Mouse (Mus musculus): ENCODE results near the gene Ufl1. TPM values are rescaled to one million over a fixed set of nuclear protein-coding genes. Genes with fewer than 3 reads are reported as not detected.
"Not testable (repeated sequence)": the region's sequence is repeated elsewhere in the genome, so short reads cannot be mapped to it uniquely, and the experiment has no call there.

The Ufl1 gene
- polyA plus RNA-seq, 1 experiment from 2014 or later, result 38.1 TPM

DNA sequence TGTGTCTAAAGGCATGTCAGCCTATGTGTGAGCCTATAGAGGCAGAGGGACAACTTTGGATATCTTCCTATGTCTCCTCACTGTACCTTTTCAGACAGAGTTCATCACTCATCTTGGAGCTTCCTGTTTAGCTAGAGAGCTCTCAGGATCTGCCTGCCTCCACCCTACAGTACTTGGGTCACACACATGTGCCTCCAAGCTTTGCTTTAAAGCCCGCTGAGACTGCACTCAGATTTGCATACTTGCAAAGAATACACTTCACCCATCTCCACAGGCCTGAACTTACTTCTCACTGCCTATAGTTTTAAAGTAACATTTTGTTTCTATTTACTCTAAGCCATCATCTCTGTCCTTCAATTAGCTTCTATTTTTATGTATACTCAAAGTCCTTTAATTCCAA is 9.7 kb downstream of the Ufl1 start:
- no peaks in the 10 kb centered on the region for H3K4me1 ChIP-seq (ENCODE audit: insufficient read depth)
- no peak for TF ChIP-seq CTCF (IDR thresholded peaks at IDR 0.05; ENCODE audit: low read depth)
- no peak for ATAC-seq (ENCODE audit: insufficient read depth)
- H3K9ac ChIP-seq, result no peak overlapping the region
- no peaks in the 10 kb centered on the region for H3K9me3 ChIP-seq (ENCODE audit: low read depth, low read length)
- no peak overlapping the region for H3K4me3 ChIP-seq (ENCODE audit: low read depth, low read length)
- H3K36me3 ChIP-seq (ENCODE audit: insufficient read depth), result peaks cover 77% of the 10 kb centered on the region
- H3K27me3 ChIP-seq (ENCODE audit: insufficient read depth, low read length), result no peaks in the 10 kb centered on the region
- no peak for DNase-seq
- 81% methylated on average over 1 of the region's 1 CpGs for WGBS
- H3K27ac ChIP-seq (ENCODE audit: low read depth), result no peak overlapping the region
- H3K4me2 ChIP-seq, result no peak overlapping the region

- Histone ChIP-seq H3K27me3 (ENCODE audit: insufficient read depth, low read length) (no peaks in the 10 kb centered on the region), H3K36me3 (ENCODE audit: insufficient read depth) (peaks cover 70% of the 10 kb centered on the region), H3K9ac (no peak overlapping the region), H3K27ac (ENCODE audit: low read depth) (no peak overlapping the region), H3K9me3 (ENCODE audit: low read depth, low read length) (no peaks in the 10 kb centered on the region), H3K4me2 (no peak overlapping the region), H3K4me3 (ENCODE audit: low read depth, low read length) (no peak overlapping the region), H3K4me1 (ENCODE audit: insufficient read depth) (no peaks in the 10 kb centered on the region)
- 84% methylated on average over 3 of the region's 3 CpGs for WGBS
- ATAC-seq (ENCODE audit: insufficient read depth) (no peak), DNase-seq (no peak)
- TF ChIP-seq CTCF (IDR thresholded peaks at IDR 0.05; ENCODE audit: low read depth), result no peak
Measured at GRCm38 (mm10) chr4:25267144-25267543, 14.5 kb downstream of the Ufl1 start.

DNA sequence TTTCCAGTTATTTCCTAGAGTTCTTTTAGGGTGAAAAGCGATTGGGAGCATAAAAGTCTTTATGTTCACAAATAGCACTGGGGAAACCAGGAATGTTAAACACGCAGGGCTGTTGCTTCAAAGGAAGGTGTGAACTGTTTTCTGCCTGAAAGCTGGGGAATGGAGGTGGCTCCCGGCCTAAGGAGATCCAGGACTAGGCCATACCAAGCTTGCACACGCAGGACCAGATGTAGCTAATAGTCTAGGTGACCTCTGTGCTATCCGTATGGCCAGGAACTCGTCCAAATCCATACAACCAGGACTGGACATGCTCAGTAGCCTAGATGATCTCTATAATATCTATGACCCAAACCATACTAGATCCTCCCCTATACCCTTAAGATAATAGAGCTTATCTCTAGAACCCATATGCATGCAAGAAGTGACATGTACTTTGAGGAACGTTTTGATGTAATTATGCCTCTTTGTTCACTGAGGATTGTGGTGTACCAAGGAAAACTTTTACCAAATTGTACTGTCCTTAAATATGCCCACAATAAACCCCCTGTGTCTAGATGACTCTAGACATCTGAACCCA is 23.7 kb downstream of the Ufl1 start:
- no peak for ATAC-seq (ENCODE audit: insufficient read depth)
- no peak for DNase-seq
- WGBS, result 85% methylated on average over 7 of the region's 7 CpGs
- no peak overlapping the region for H3K4me3 ChIP-seq (ENCODE audit: low read depth, low read length)
- TF ChIP-seq CTCF (IDR thresholded peaks at IDR 0.05; ENCODE audit: low read depth), result no peak
- no peaks in the 10 kb centered on the region for H3K9me3 ChIP-seq (ENCODE audit: low read depth, low read length)
- H3K27ac ChIP-seq (ENCODE audit: low read depth), result no peak overlapping the region
- no peak overlapping the region for H3K9ac ChIP-seq
- H3K27me3 ChIP-seq (ENCODE audit: insufficient read depth, low read length), result no peaks in the 10 kb centered on the region
- peaks cover 49% of the 10 kb centered on the region for H3K36me3 ChIP-seq (ENCODE audit: insufficient read depth)
- H3K4me1 ChIP-seq (ENCODE audit: insufficient read depth), result no peaks in the 10 kb centered on the region
- H3K4me2 ChIP-seq, result no peak overlapping the region

DNA sequence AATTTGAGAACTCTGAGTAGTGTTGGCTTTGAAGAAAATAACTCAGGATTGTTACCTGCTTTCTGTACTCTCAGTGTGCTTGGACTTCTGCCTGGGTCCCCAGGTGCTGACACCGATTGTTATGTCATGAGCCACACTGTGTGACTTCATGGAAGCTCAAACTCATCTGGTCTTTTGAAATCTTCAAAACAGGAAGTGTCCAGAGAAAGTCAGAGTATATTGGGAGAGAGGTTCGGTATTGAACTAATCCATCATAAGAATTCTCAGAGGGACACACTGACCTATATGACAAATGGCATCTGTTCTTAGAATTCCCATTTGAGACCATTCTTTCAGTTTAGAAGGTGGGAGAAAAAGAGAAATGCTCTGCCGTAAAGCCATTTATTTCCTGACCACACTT is 38.8 kb downstream of the Ufl1 start, which contains the start of gene Fhl5:
Gene Fhl5, minus strand, starts transcription at position 101 of the 400 bp plus-strand sequence.
- 81% methylated on average over 3 of the region's 3 CpGs for WGBS
- H3K4me1 ChIP-seq (ENCODE audit: insufficient read depth), result no peaks in the 10 kb centered on the region
- H3K27ac ChIP-seq (ENCODE audit: low read depth), result no peak within 1 kb of the TSS
- no peak within 1 kb of the TSS for H3K4me2 ChIP-seq
- H3K4me3 ChIP-seq (ENCODE audit: low read depth, low read length), result no peak within 1 kb of the TSS
- no peaks in the 10 kb centered on the region for H3K9me3 ChIP-seq (ENCODE audit: low read depth, low read length)
- no peak for DNase-seq
- H3K36me3 ChIP-seq (ENCODE audit: insufficient read depth), result no peaks in the 10 kb centered on the region
- no peak within 1 kb of the TSS for H3K9ac ChIP-seq
- H3K27me3 ChIP-seq (ENCODE audit: insufficient read depth, low read length), result no peaks in the 10 kb centered on the region
- no peak for ATAC-seq (ENCODE audit: insufficient read depth)
- TF ChIP-seq CTCF (IDR thresholded peaks at IDR 0.05; ENCODE audit: low read depth), result no peak

- not testable (repeated sequence) for H3K4me1 ChIP-seq (ENCODE audit: insufficient read depth); ATAC-seq (ENCODE audit: insufficient read depth); H3K4me3 ChIP-seq (ENCODE audit: low read depth, low read length); DNase-seq; H3K36me3 ChIP-seq (ENCODE audit: insufficient read depth); H3K4me2 ChIP-seq; H3K27me3 ChIP-seq (ENCODE audit: insufficient read depth, low read length); H3K9ac ChIP-seq; H3K27ac ChIP-seq (ENCODE audit: low read depth); H3K9me3 ChIP-seq (ENCODE audit: low read depth, low read length)
- WGBS, result 83% methylated on average over 1 of the region's 1 CpGs
Measured at GRCm38 (mm10) chr4:25235663-25236062, 46.0 kb downstream of the Ufl1 start.

DNA sequence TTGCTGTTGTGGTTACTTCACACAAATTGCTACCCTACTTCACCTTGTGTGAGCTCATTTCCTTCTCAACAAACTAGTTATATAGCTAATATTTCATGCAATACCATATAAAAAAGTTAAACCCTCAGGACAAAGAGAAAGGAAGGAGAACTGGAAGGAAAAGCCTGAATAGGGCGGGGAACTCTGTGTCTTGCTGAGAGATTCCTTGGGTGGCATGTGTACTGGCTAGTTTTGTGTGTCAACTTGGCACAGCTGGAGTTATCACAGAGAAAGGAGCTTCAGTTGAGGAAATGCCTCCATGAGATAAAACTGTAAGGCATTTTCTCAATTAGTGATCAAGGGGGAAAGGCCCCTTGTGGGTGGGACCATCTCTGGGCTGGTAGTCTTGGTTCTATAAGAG is 47.9 kb downstream of the Ufl1 start:
- H3K36me3 ChIP-seq (ENCODE audit: insufficient read depth); H3K27me3 ChIP-seq (ENCODE audit: insufficient read depth, low read length); H3K4me2 ChIP-seq; H3K9me3 ChIP-seq (ENCODE audit: low read depth, low read length); H3K4me3 ChIP-seq (ENCODE audit: low read depth, low read length); ATAC-seq (ENCODE audit: insufficient read depth); H3K27ac ChIP-seq (ENCODE audit: low read depth); H3K9ac ChIP-seq; DNase-seq; H3K4me1 ChIP-seq (ENCODE audit: insufficient read depth): not testable (repeated sequence)
- 74% methylated on average over 1 of the region's 1 CpGs for whole genome bisulfite sequencing

GRCm38 (mm10) chr4:25232546-25232945 is 49.1 kb downstream of the Ufl1 start:
- Histone ChIP-seq H3K27ac (ENCODE audit: low read depth) (no peak overlapping the region), H3K36me3 (ENCODE audit: insufficient read depth) (no peaks in the 10 kb centered on the region), H3K27me3 (ENCODE audit: insufficient read depth, low read length) (no peaks in the 10 kb centered on the region), H3K4me1 (ENCODE audit: insufficient read depth) (no peaks in the 10 kb centered on the region), H3K4me2 (no peak overlapping the region), H3K9ac (no peak overlapping the region), H3K4me3 (ENCODE audit: low read depth, low read length) (no peak overlapping the region), H3K9me3 (ENCODE audit: low read depth, low read length) (no peaks in the 10 kb centered on the region)
- no peak for ATAC-seq (ENCODE audit: insufficient read depth)
- WGBS, result 85% methylated on average over 3 of the region's 3 CpGs
- no peak for TF ChIP-seq CTCF (IDR thresholded peaks at IDR 0.05; ENCODE audit: low read depth)
- DNase-seq, result no peak

- DNase-seq (no peak), ATAC-seq (ENCODE audit: insufficient read depth) (no peak)
- H3K4me2 ChIP-seq, result no peak overlapping the region
- no peak overlapping the region for H3K9ac ChIP-seq
- no peaks in the 10 kb centered on the region for H3K4me1 ChIP-seq (ENCODE audit: insufficient read depth)
- WGBS, result 26% methylated on average over 1 of the region's 1 CpGs
- no peak for TF ChIP-seq CTCF (IDR thresholded peaks at IDR 0.05; ENCODE audit: low read depth)
- no peaks in the 10 kb centered on the region for H3K36me3 ChIP-seq (ENCODE audit: insufficient read depth)
- no peak overlapping the region for H3K4me3 ChIP-seq (ENCODE audit: low read depth, low read length)
- H3K27me3 ChIP-seq (ENCODE audit: insufficient read depth, low read length), result no peaks in the 10 kb centered on the region
- no peak overlapping the region for H3K27ac ChIP-seq (ENCODE audit: low read depth)
- H3K9me3 ChIP-seq (ENCODE audit: low read depth, low read length), result no peaks in the 10 kb centered on the region
Measured at GRCm38 (mm10) chr4:25227527-25227926, 54.1 kb downstream of the Ufl1 start.
